Mouse (Mus musculus): ENCODE data around the gene Gm9837. TPM values are rescaled to one million over a fixed set of nuclear protein-coding genes. Genes with fewer than 3 reads are reported as not detected.

Gm9837 gene
- not detected in 2 replicates for polyA plus RNA-seq (2015; fragmentation: Nextera tagmentation; extraction: Ambion mirVana)

- H3K27ac ChIP-seq = no peak within 1 kb of the TSS
- no peak within 1 kb of the TSS for H3K9ac ChIP-seq
- peak within 1 kb of the TSS; percentile 6; the same call in 1 of the 2 replicates for H3K4me3 ChIP-seq (replicated peaks)
- WGBS = 5% methylated on average over 29 of the region's 29 CpGs
- ATAC-seq (ENCODE audit: insufficient read depth, low FRiP score, low read depth) = peak; percentile 73; the same call in 1 of the 2 replicates
- H3K9me3 ChIP-seq = no peaks in the 10 kb centered on the region
- H3K36me3 ChIP-seq = no peaks in the 10 kb centered on the region
- peaks cover 50% of the 10 kb centered on the region for H3K27me3 ChIP-seq (replicated peaks)
- peak within 1 kb of the TSS; percentile 49 for H3K4me2 ChIP-seq
- H3K4me1 ChIP-seq = peaks cover 9% of the 10 kb centered on the region; the same call in 1 of the 2 replicates
These were observed at the start of gene Gm9837 for GRCm38 (mm10) chr11:53469968-53470695. Gene Gm9837 (minus strand): TSS chr11:53470479.

- H3K9ac ChIP-seq = peak within 1 kb of the TSS; percentile 62
- peaks cover 23% of the 10 kb centered on the region for H3K4me1 ChIP-seq
- WGBS = 6% methylated on average over 74 of the region's 79 CpGs
- peak within 1 kb of the TSS; percentile 87 for H3K27ac ChIP-seq
- H3K27me3 ChIP-seq (replicated peaks) = no peaks in the 10 kb centered on the region
- ATAC-seq (ENCODE audit: insufficient read depth, low FRiP score, low read depth) = peak; percentile 73
- peak within 1 kb of the TSS; percentile 82 for H3K4me3 ChIP-seq (replicated peaks)
- H3K36me3 ChIP-seq = no peaks in the 10 kb centered on the region
- H3K4me2 ChIP-seq = peak within 1 kb of the TSS; percentile 66
- no peaks in the 10 kb centered on the region for H3K9me3 ChIP-seq
These were observed 49.2 kb upstream of the Gm9837 start, which contains the start of gene Sept8 for GRCm38 (mm10) chr11:53519207-53520121. Gene Sept8 (plus strand): TSS chr11:53519257.

- Histone ChIP-seq H3K9me3 (no peaks in the 10 kb centered on the region), H3K4me1 (peaks cover 23% of the 10 kb centered on the region), H3K9ac (no peak overlapping the region), H3K4me2 (peak overlapping the region; percentile 66; the same call in 1 of the 2 replicates), H3K36me3 (no peaks in the 10 kb centered on the region), H3K27me3 (replicated peaks) (no peaks in the 10 kb centered on the region), H3K27ac (peak overlapping the region; percentile 87; the same call in 1 of the 2 replicates), H3K4me3 (replicated peaks) (peak overlapping the region; percentile 82; the same call in 1 of the 2 replicates)
- WGBS = 51% methylated on average over 5 of the region's 5 CpGs
- no peak for ATAC-seq (ENCODE audit: insufficient read depth, low FRiP score, low read depth)
These were observed 48.5 kb upstream of the Gm9837 start for GRCm38 (mm10) chr11:53518759-53519158.

GRCm38 (mm10) chr11:53516775-53517627 lies 46.7 kb upstream of the Gm9837 start:
- H3K4me3 ChIP-seq (replicated peaks) = no peak overlapping the region
- WGBS = 53% methylated on average over 8 of the region's 8 CpGs
- H3K27ac ChIP-seq = no peak overlapping the region

GRCm38 (mm10) chr11:53510351-53510750 lies 40.1 kb upstream of the Gm9837 start:
- no peak overlapping the region for H3K4me2 ChIP-seq

More at GRCm38 (mm10) chr11:53516775-53517627, 46.7 kb upstream of the Gm9837 start:
- ATAC-seq (ENCODE audit: insufficient read depth, low FRiP score, low read depth) = 0 out of 2 replicates have a peak, but pooled peaks have one; percentile 41
- Histone ChIP-seq H3K4me2 (no peak overlapping the region), H3K27me3 (replicated peaks) (no peaks in the 10 kb centered on the region), H3K9me3 (no peaks in the 10 kb centered on the region), H3K36me3 (no peaks in the 10 kb centered on the region), H3K4me1 (peaks cover 15% of the 10 kb centered on the region), H3K9ac (no peak overlapping the region)

GRCm38 (mm10) chr11:53508591-53508990 lies 38.3 kb upstream of the Gm9837 start:
- no peaks in the 10 kb centered on the region for H3K4me1 ChIP-seq
- no peaks in the 10 kb centered on the region for H3K27me3 ChIP-seq (replicated peaks)
- no peaks in the 10 kb centered on the region for H3K9me3 ChIP-seq
- H3K36me3 ChIP-seq = no peaks in the 10 kb centered on the region
- no peak overlapping the region for H3K4me3 ChIP-seq (replicated peaks)
- ATAC-seq (ENCODE audit: insufficient read depth, low FRiP score, low read depth) = no peak
- no peak overlapping the region for H3K27ac ChIP-seq
- no peak overlapping the region for H3K9ac ChIP-seq
- 39% methylated on average over 3 of the region's 3 CpGs for WGBS
- no peak overlapping the region for H3K4me2 ChIP-seq

More at GRCm38 (mm10) chr11:53510351-53510750, 40.1 kb upstream of the Gm9837 start:
- no peaks in the 10 kb centered on the region for H3K4me1 ChIP-seq
- WGBS = 44% methylated on average over 5 of the region's 5 CpGs
- H3K27me3 ChIP-seq (replicated peaks) = no peaks in the 10 kb centered on the region
- H3K9ac ChIP-seq = no peak overlapping the region
- no peak for ATAC-seq (ENCODE audit: insufficient read depth, low FRiP score, low read depth)
- H3K27ac ChIP-seq = no peak overlapping the region
- no peaks in the 10 kb centered on the region for H3K9me3 ChIP-seq
- H3K4me3 ChIP-seq (replicated peaks) = no peak overlapping the region
- H3K36me3 ChIP-seq = no peaks in the 10 kb centered on the region

- no peaks in the 10 kb centered on the region for H3K36me3 ChIP-seq
- ATAC-seq (ENCODE audit: insufficient read depth, low FRiP score, low read depth) = no peak
- no peak overlapping the region for H3K4me3 ChIP-seq (replicated peaks)
- H3K27me3 ChIP-seq (replicated peaks) = no peaks in the 10 kb centered on the region
- H3K4me1 ChIP-seq = no peaks in the 10 kb centered on the region
- no peak overlapping the region for H3K27ac ChIP-seq
- WGBS = 66% methylated on average over 7 of the region's 7 CpGs
- no peaks in the 10 kb centered on the region for H3K9me3 ChIP-seq
- no peak overlapping the region for H3K9ac ChIP-seq
- H3K4me2 ChIP-seq = no peak overlapping the region
These were observed 37.9 kb upstream of the Gm9837 start for GRCm38 (mm10) chr11:53508152-53508551.

GRCm38 (mm10) chr11:53507098-53507805 lies 37.0 kb upstream of the Gm9837 start:
- no peaks in the 10 kb centered on the region for H3K9me3 ChIP-seq
- H3K27me3 ChIP-seq (replicated peaks) = no peaks in the 10 kb centered on the region
- H3K4me1 ChIP-seq = no peaks in the 10 kb centered on the region
- no peak overlapping the region for H3K4me2 ChIP-seq
- H3K27ac ChIP-seq = no peak overlapping the region
- H3K4me3 ChIP-seq (replicated peaks) = no peak overlapping the region
- no peak for ATAC-seq (ENCODE audit: insufficient read depth, low FRiP score, low read depth)
- H3K9ac ChIP-seq = no peak overlapping the region
- no peaks in the 10 kb centered on the region for H3K36me3 ChIP-seq
- WGBS = 83% methylated on average over 9 of the region's 9 CpGs

- no peak overlapping the region for H3K4me2 ChIP-seq
- no peak overlapping the region for H3K4me3 ChIP-seq (replicated peaks)
- H3K27me3 ChIP-seq (replicated peaks) = no peaks in the 10 kb centered on the region
- no peak overlapping the region for H3K9ac ChIP-seq
- ATAC-seq (ENCODE audit: insufficient read depth, low FRiP score, low read depth) = no peak
- H3K27ac ChIP-seq = no peak overlapping the region
- H3K9me3 ChIP-seq = no peaks in the 10 kb centered on the region
- H3K36me3 ChIP-seq = no peaks in the 10 kb centered on the region
- 0 out of 2 replicates have a peak, but pooled peaks cover 4% of the 10 kb centered on the region for H3K4me1 ChIP-seq
- WGBS = 74% methylated on average over 5 of the region's 5 CpGs
These were observed 34.9 kb upstream of the Gm9837 start for GRCm38 (mm10) chr11:53505026-53505663.

- Histone ChIP-seq H3K9ac (no peak overlapping the region), H3K4me3 (replicated peaks) (no peak overlapping the region), H3K4me1 (0 out of 2 replicates have a peak, but pooled peaks cover 4% of the 10 kb centered on the region), H3K36me3 (no peaks in the 10 kb centered on the region), H3K4me2 (no peak overlapping the region), H3K27me3 (replicated peaks) (no peaks in the 10 kb centered on the region), H3K27ac (no peak overlapping the region), H3K9me3 (no peaks in the 10 kb centered on the region)
- 80% methylated on average over 8 of the region's 8 CpGs for WGBS
- no peak for ATAC-seq (ENCODE audit: insufficient read depth, low FRiP score, low read depth)
These were observed 34.1 kb upstream of the Gm9837 start for GRCm38 (mm10) chr11:53504376-53504775.
